Mouse (Mus musculus) myocyte (in vitro differentiated cells): ENCODE data around the gene Hist1h2ba. TPM values are rescaled to one million over a fixed set of nuclear protein-coding genes. Genes with fewer than 3 reads are reported as not detected.
A peak's percentile ranks its signal among the peaks of the same experiment; 100 is the strongest.

Experiments used
- H3K27me3 ChIP-seq: one replicate; pipeline ENCODE4 v1.6.1; 2011; ENCODE audit not compliant: control insufficient read depth, insufficient read depth, insufficient read length
- H3K36me3 ChIP-seq: one replicate; pipeline ENCODE4 v1.6.1; 2011; ENCODE audit not compliant: control insufficient read depth, insufficient read depth
- H3K4me2 ChIP-seq: one replicate; pipeline ENCODE4 v1.6.1; 2011; ENCODE audit warnings: low read depth, control low read depth
- H3K4me3 ChIP-seq: one replicate; pipeline ENCODE4 v1.5.1; 2011; ENCODE audit warnings: mild to moderate bottlenecking, control low read depth, moderate library complexity
- H3K79me2 ChIP-seq: one replicate; pipeline ENCODE4 v1.6.1; 2011; ENCODE audit not compliant: control insufficient read depth, insufficient read depth
- H3ac ChIP-seq: one replicate; pipeline ENCODE4 v1.6.1; 2011; ENCODE audit not compliant: control insufficient read depth, insufficient read length
- CEBPB ChIP-seq: IDR thresholded peaks from 2 replicates; pipeline ENCODE4 v1.6.1; 2011; ENCODE audit warnings: mild to moderate bottlenecking, moderate library complexity; ENCODE audit not compliant: poor library complexity, insufficient read depth, severe bottlenecking
- E2F4 ChIP-seq: IDR thresholded peaks from one replicate; pipeline ENCODE4 v1.6.1; 2011; ENCODE audit warnings: mild to moderate bottlenecking, control low read depth, moderate library complexity; ENCODE audit not compliant: insufficient read depth
- MAX ChIP-seq: IDR thresholded peaks from one replicate; pipeline ENCODE4 v1.6.1; 2011; ENCODE audit warnings: low read depth, mild to moderate bottlenecking, control low read depth
- MYOD1 ChIP-seq, 3 experiments: IDR thresholded peaks; one replicate each; pipeline ENCODE4 v1.6.1; 2011; ENCODE audit warnings: control low read depth in 2 of 3, low read depth in 2 of 3, mild to moderate bottlenecking in 2 of 3, moderate library complexity in 1 of 3; ENCODE audit not compliant: insufficient read length in 2 of 3, control insufficient read depth in 1 of 3
- MYOG ChIP-seq, 3 experiments: IDR thresholded peaks; one replicate each; pipeline ENCODE4 v1.6.1; 2011; ENCODE audit warnings: control low read depth in 2 of 3, low read depth in 2 of 3, mild to moderate bottlenecking in 2 of 3; ENCODE audit not compliant: insufficient read length in 2 of 3, control insufficient read depth in 1 of 3, insufficient read depth in 1 of 3
- POLR2A ChIP-seq: IDR thresholded peaks from one replicate; pipeline ENCODE4 v1.6.1; 2011; ENCODE audit warnings: low read depth, mild to moderate bottlenecking, control low read depth, moderate library complexity; ENCODE audit not compliant: insufficient read length
- POLR2AphosphoS2 ChIP-seq: IDR thresholded peaks from one replicate; pipeline ENCODE4 v1.6.1; 2011; ENCODE audit warnings: low read depth, control low read depth; ENCODE audit not compliant: insufficient read length
- REST ChIP-seq: IDR thresholded peaks from one replicate; pipeline ENCODE4 v1.6.1; 2011; ENCODE audit warnings: mild to moderate bottlenecking, control low read depth, moderate library complexity; ENCODE audit not compliant: insufficient read depth, insufficient read length
- SRF ChIP-seq: IDR thresholded peaks from one replicate; pipeline ENCODE4 v1.6.1; 2011; ENCODE audit warnings: low read depth; ENCODE audit not compliant: control insufficient read depth, insufficient read length
- TCF12 ChIP-seq: IDR thresholded peaks from one replicate; pipeline ENCODE4 v1.6.1; 2011; ENCODE audit warnings: mild to moderate bottlenecking, control low read depth; ENCODE audit not compliant: poor library complexity, insufficient read depth, severe bottlenecking
- TCF3 ChIP-seq: IDR thresholded peaks from one replicate; pipeline ENCODE4 v1.6.1; 2011; ENCODE audit warnings: low read depth, control low read depth; ENCODE audit not compliant: insufficient read length
- USF1 ChIP-seq: IDR thresholded peaks from one replicate; pipeline ENCODE4 v1.6.1; 2011; ENCODE audit warnings: low read depth, mild to moderate bottlenecking, control low read depth, moderate library complexity
- polyA plus RNA-seq: library from polyadenylated mRNA; unstranded; fragments of >200 nt; fragmentation: generic; extraction: Trizol; gene quantifications from one replicate; pipeline ENCODE4 v1.2.1, GENCODE M21; 2012; ENCODE audit warnings: missing spikeins

Gene Hist1h2ba
- polyA plus RNA-seq, 1 experiment = not detected

DNA sequence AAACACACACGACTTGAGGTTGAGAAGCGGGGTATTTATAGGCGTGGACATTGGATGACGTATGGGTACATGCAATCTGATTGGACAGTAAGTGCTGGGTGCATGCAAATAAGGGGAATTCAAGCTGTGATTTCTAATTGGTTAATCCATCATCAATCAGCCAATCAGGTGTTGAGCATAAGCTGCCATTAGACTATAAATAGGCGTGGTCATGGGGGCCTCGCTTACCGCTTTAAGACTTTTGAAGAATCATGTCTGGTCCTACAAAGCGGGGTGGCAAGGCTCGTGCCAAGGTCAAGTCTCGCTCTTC lies 210 bp upstream of the Hist1h2ba start, which contains the start of gene Hist1h2aa:
Hist1h2aa (plus strand) TSS at position 252 of the 310 bp plus-strand sequence.
- Histone ChIP-seq H3K36me3 (no peaks in the 10 kb centered on the region), H3K4me2 (no peak within 1 kb of the TSS), H3K79me2 (no peaks in the 10 kb centered on the region), H3K4me3 (no peak within 1 kb of the TSS), H3ac (no peak within 1 kb of the TSS), H3K27me3 (no peaks in the 10 kb centered on the region)
- no peak for TF ChIP-seq SRF
- no peak for TF ChIP-seq TCF3
- no peak for TF ChIP-seq CEBPB
- no peak for TF ChIP-seq REST
- TF ChIP-seq E2F4 = no peak
- no peak for TF ChIP-seq MYOG (IDR thresholded peaks at IDR 0.05; ENCODE audit: control insufficient read depth in 1 of 3, insufficient read depth in 1 of 3, insufficient read length in 2 of 3, low read depth in 2 of 3)
- TF ChIP-seq MAX = no peak
- no peak for TF ChIP-seq POLR2A
- no peak for TF ChIP-seq TCF12
- TF ChIP-seq MYOD1 (IDR thresholded peaks at IDR 0.05; ENCODE audit: control insufficient read depth in 1 of 3, insufficient read length in 2 of 3, low read depth in 2 of 3) = no peak
- no peak for TF ChIP-seq USF1
- no peak for TF ChIP-seq POLR2AphosphoS2

DNA sequence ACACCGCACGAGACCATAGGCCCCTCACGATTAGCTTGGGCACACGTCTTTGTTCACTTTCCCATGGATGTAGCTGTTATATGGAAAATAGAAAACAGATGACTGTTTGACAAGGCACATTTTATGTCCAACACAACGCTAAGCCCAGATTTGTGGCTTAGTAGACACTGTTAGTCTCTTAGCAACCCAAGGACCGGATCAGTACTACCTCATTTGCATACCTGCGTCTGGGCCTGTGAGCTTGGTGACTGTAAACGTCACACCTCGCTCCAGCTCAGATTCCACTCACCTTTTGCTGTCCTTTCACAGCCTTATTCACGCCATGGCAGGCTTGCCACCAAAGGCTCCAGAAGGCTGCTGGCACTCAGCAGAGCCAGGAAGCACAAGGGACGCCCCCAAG lies 3.1 kb downstream of the Hist1h2ba start:
- Histone ChIP-seq H3K27me3 (peaks cover 4% of the 10 kb centered on the region), H3K79me2 (no peaks in the 10 kb centered on the region), H3ac (no peak overlapping the region), H3K4me3 (no peak overlapping the region), H3K36me3 (no peaks in the 10 kb centered on the region), H3K4me2 (no peak overlapping the region)
- TF ChIP-seq MYOG (IDR thresholded peaks at IDR 0.05; ENCODE audit: control insufficient read depth in 1 of 3, insufficient read depth in 1 of 3, insufficient read length in 2 of 3, low read depth in 2 of 3) (no peak), E2F4 (no peak), TCF3 (no peak), REST (no peak), MAX (no peak), POLR2A (no peak), MYOD1 (IDR thresholded peaks at IDR 0.05; ENCODE audit: control insufficient read depth in 1 of 3, insufficient read length in 2 of 3, low read depth in 2 of 3) (no peak), CEBPB (no peak), TCF12 (no peak)

DNA sequence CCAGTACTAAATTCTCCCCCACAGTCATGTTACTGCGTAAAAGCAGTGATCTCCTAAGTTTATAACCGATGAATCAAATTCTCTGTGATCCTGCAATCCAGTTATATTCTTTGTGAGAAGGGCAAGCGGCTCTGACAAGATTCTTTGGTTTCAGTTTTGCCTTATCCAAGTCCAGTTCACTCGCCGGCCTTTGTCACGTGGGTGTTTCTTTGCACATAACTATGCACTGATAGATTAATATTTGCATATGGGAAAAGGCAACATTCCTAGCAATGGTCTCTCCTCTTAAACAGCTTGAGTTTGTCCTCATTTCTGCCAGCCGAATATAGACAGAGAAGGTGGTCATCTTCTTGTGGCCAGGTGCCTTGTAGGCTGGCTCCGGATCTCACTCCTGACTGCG lies 3.5 kb downstream of the Hist1h2ba start:
- no peaks in the 10 kb centered on the region for H3K36me3 ChIP-seq
- no peak overlapping the region for H3ac ChIP-seq
- H3K4me3 ChIP-seq = no peak overlapping the region
- peak overlapping the region; percentile 15 for H3K4me2 ChIP-seq
- peaks cover 4% of the 10 kb centered on the region for H3K27me3 ChIP-seq
- H3K79me2 ChIP-seq = no peaks in the 10 kb centered on the region
- TF ChIP-seq MYOD1 (IDR thresholded peaks at IDR 0.05; ENCODE audit: control insufficient read depth in 1 of 3, insufficient read length in 2 of 3, low read depth in 2 of 3) = no peak

DNA sequence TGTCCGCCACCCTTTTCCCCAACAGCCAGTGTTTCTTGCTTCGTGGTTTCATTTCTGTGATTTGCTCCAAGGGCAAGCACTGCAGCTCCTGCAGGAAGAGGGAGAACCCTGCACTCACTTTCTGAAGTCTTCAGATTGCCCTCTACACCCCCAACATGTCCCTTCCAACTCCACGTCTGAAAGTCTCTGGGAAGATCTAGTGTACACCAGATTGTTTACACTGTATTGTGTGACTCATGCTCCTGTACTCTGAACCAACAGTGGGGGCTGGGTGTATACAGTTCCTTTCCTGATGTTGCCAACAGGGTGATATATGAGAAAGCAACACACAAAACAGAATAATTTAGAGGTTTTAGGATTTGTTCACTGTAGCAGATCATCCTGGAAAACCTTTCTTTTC lies 5.3 kb downstream of the Hist1h2ba start:
- H3K79me2 ChIP-seq = no peaks in the 10 kb centered on the region
- no peak overlapping the region for H3K4me2 ChIP-seq
- TF ChIP-seq TCF3 (no peak), E2F4 (no peak), SRF (no peak), USF1 (no peak), POLR2A (no peak)
- no peak overlapping the region for H3K4me3 ChIP-seq
- H3ac ChIP-seq = no peak overlapping the region
- H3K36me3 ChIP-seq = no peaks in the 10 kb centered on the region
- peaks cover 4% of the 10 kb centered on the region for H3K27me3 ChIP-seq

DNA sequence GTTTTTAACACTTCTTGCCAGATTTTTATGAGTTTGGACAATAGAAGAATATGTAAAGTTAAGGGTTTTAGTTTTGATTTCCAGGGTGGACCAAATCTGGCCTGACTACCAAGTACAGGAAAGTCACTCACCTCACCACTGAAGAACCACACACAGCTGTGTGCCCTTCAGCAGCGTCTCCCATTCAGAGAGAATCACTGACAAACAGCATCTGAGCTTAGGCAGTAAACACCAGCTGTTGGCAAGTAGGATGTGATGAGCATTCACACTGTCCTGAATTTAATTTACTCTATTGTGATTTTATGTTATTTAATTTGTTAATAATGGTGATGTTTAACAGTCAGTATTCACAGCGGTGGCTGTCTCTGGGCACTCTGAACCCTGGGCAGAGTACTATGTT lies 8.2 kb downstream of the Hist1h2ba start:
- H3K4me3 ChIP-seq = no peak overlapping the region
- H3K4me2 ChIP-seq = no peak overlapping the region
- no peak overlapping the region for H3ac ChIP-seq
- no peaks in the 10 kb centered on the region for H3K36me3 ChIP-seq
- H3K27me3 ChIP-seq = peaks cover 4% of the 10 kb centered on the region
- TF ChIP-seq MAX = no peak
- no peak for TF ChIP-seq POLR2AphosphoS2
- no peak for TF ChIP-seq POLR2A
- no peak for TF ChIP-seq CEBPB
- TF ChIP-seq TCF3 = no peak
- TF ChIP-seq MYOD1 (IDR thresholded peaks at IDR 0.05; ENCODE audit: control insufficient read depth in 1 of 3, insufficient read length in 2 of 3, low read depth in 2 of 3) = no peak
- no peak for TF ChIP-seq REST
- TF ChIP-seq E2F4 = no peak
- TF ChIP-seq TCF12 = no peak
- no peak for TF ChIP-seq USF1
- TF ChIP-seq SRF = no peak
- TF ChIP-seq MYOG (IDR thresholded peaks at IDR 0.05; ENCODE audit: control insufficient read depth in 1 of 3, insufficient read depth in 1 of 3, insufficient read length in 2 of 3, low read depth in 2 of 3) = no peak
- H3K79me2 ChIP-seq = no peaks in the 10 kb centered on the region
